ENCODE assay signal across 34 mouse cellular contexts in genomic region chr7:109741060-109741459, GRCm38 (mm10). TPM values are rescaled to one million over a fixed set of nuclear protein-coding genes. Genes with fewer than 3 reads are reported as not detected.
DNase-seq lines count a peak whose midpoint lies in the region; ATAC-seq and TF ChIP-seq lines count a peak whose summit lies in the region.
"Had no signal": no experiment of that assay in that cellular context is flagged by ENCODE, and none has a peak within 500 bp of the region (broad histone marks: within the 10 kb centered on the region; RNA-seq: fewer than 3 reads in every experiment).

No protein-coding gene starts in this region.

- peaks cover 28% of the 10 kb centered on the region for H3K36me3 ChIP-seq in lung, postnatal 0 days (ENCODE audit: insufficient read depth, low read length)
- peaks cover 18% of the 10 kb centered on the region for H3K36me3 ChIP-seq in stomach, embryonic 16.5 days (ENCODE audit: control insufficient read depth, insufficient read depth, low read length)

- no peak overlapping the region for H3K4me3 ChIP-seq in lung, postnatal 0 days (ENCODE audit: low read depth, low read length)
- no peak overlapping the region for H3K4me3 ChIP-seq in stomach, embryonic 16.5 days (replicated peaks; ENCODE audit: low read length)
- H3K4me3 ChIP-seq: erythroblast, embryonic 14.5 days; heart, adult 2 months; heart, embryonic 13.5 days; intestine, embryonic 15.5 days; limb, embryonic 10.5 days; limb, embryonic 15.5 days; liver, embryonic 15.5 days; midbrain, embryonic 10.5 days; midbrain, embryonic 15.5 days had no signal

- H3K9ac ChIP-seq in lung, postnatal 0 days (replicated peaks; ENCODE audit: low read depth), result no peak overlapping the region
- H3K9ac ChIP-seq in stomach, embryonic 16.5 days (ENCODE audit: low read length), result no peak overlapping the region
- H3K9ac ChIP-seq: forebrain, postnatal 0 days; heart, embryonic 13.5 days; hindbrain, embryonic 14.5 days; intestine, embryonic 15.5 days; limb, embryonic 15.5 days; liver, embryonic 15.5 days; midbrain, embryonic 15.5 days had no signal

- no peak overlapping the region for H3K4me2 ChIP-seq in lung, postnatal 0 days (replicated peaks; ENCODE audit: low read depth, low read length)
- no peak overlapping the region for H3K4me2 ChIP-seq in stomach, embryonic 16.5 days (ENCODE audit: low read depth, low read length)
- H3K4me2 ChIP-seq: heart, embryonic 13.5 days; hindbrain, embryonic 14.5 days; intestine, embryonic 15.5 days; limb, embryonic 15.5 days; liver, embryonic 15.5 days; midbrain, embryonic 15.5 days had no signal

- H3K9me3 ChIP-seq in lung, postnatal 0 days (ENCODE audit: low read length), result no peaks in the 10 kb centered on the region
- H3K9me3 ChIP-seq in stomach, embryonic 16.5 days (replicated peaks; ENCODE audit: control insufficient read depth, low read length), result no peaks in the 10 kb centered on the region
- H3K9me3 ChIP-seq: G1E; heart, embryonic 13.5 days; intestine, embryonic 15.5 days; limb, embryonic 10.5 days; limb, embryonic 15.5 days; liver, embryonic 15.5 days; midbrain, embryonic 10.5 days; midbrain, embryonic 15.5 days had no signal

- ATAC-seq in lung, postnatal 0 days, result no peak
- ATAC-seq in stomach, embryonic 16.5 days (ENCODE audit: insufficient read depth, low FRiP score), result no peak
- ATAC-seq: forebrain, postnatal 0 days; intestine, embryonic 15.5 days; midbrain, embryonic 15.5 days had no signal

- H3K27me3 ChIP-seq in lung, postnatal 0 days (replicated peaks; ENCODE audit: insufficient read depth, low read length), result no peaks in the 10 kb centered on the region
- no peaks in the 10 kb centered on the region for H3K27me3 ChIP-seq in stomach, embryonic 16.5 days (ENCODE audit: control insufficient read depth, insufficient read depth, low read length)
- H3K27me3 ChIP-seq: heart, embryonic 13.5 days; intestine, embryonic 15.5 days; limb, embryonic 15.5 days; liver, embryonic 15.5 days; midbrain, embryonic 15.5 days had no signal

- TF ChIP-seq EP300 in lung, postnatal 0 days (IDR thresholded peaks at IDR 0.05), result no peak

- 96% methylated on average over 1 of the region's 1 CpGs for WGBS in lung, postnatal 0 days
- WGBS in stomach, embryonic 16.5 days, result 84% methylated on average over 1 of the region's 1 CpGs

- no peak for DNase-seq in lung, postnatal 0 days (ENCODE audit: low spot score)
- DNase-seq in lung, postnatal 36 days, result no peak
- peak; percentile 27 for DNase-seq in CD4-positive, CD25-positive, alpha-beta regulatory T cell, adult 2 months (ENCODE audit: low read depth, low spot score)
- DNase-seq in induced T-regulatory cell, adult 2 months (ENCODE audit: low read depth), result peak; percentile 29
- DNase-seq in T-cell, adult 2 months (ENCODE audit: low spot score), result no peak
- no peak for DNase-seq in embryo, embryonic 10.5 days (ENCODE audit: low spot score)
- DNase-seq: adrenal gland, postnatal 14 days; cerebellum, adult 11 months; cerebellum, adult 9-10 months; cerebellum, postnatal 36 days; embryo, embryonic 11 days; forebrain, postnatal 0 days; heart, adult 2 months; heart, postnatal 10 days; kidney, adult 2 months; layer of hippocampus, postnatal 36 days; lung, postnatal 10 days; right cerebral cortex, adult 18-20 months; thymus, postnatal 14 days had no signal

- no peaks in the 10 kb centered on the region; the same call in 1 of the 2 replicates for H3K4me1 ChIP-seq in lung, postnatal 0 days (ENCODE audit: insufficient read depth, low read depth, low read length)
- 0 out of 2 replicates have a peak, but pooled peaks cover 3% of the 10 kb centered on the region for H3K4me1 ChIP-seq in stomach, embryonic 16.5 days (ENCODE audit: control insufficient read depth, insufficient read depth, low read length)
- H3K4me1 ChIP-seq: heart, embryonic 13.5 days; intestine, embryonic 15.5 days; limb, embryonic 10.5 days; limb, embryonic 15.5 days; liver, embryonic 15.5 days; midbrain, embryonic 10.5 days; midbrain, embryonic 15.5 days had no signal

- TF ChIP-seq CTCF in lung, postnatal 0 days (IDR thresholded peaks at IDR 0.05), result no peak

- 0 out of 2 replicates have a peak overlapping the region, but pooled peaks have one; percentile 26 for H3K27ac ChIP-seq in lung, postnatal 0 days (ENCODE audit: low read length)
- H3K27ac ChIP-seq in stomach, embryonic 16.5 days (ENCODE audit: low read length), result peak overlapping the region; percentile 67
- H3K27ac ChIP-seq: heart, adult 2 months; heart, embryonic 13.5 days; hindbrain, embryonic 14.5 days; intestine, embryonic 15.5 days; limb, embryonic 10.5 days; limb, embryonic 15.5 days; liver, embryonic 15.5 days; midbrain, embryonic 10.5 days; midbrain, embryonic 15.5 days had no signal

RNA-seq across cellular contexts. Expression of gene Ascl3, which starts 9.5 kb away (rescaled TPM):
- 0.64 and 0.89 TPM in 2 replicates for polyA plus RNA-seq in lung, postnatal 0 days (2015; fragmentation: Nextera tagmentation; extraction: Ambion mirVana)
- polyA plus RNA-seq in stomach, embryonic 16.5 days (2015; fragmentation: Nextera tagmentation; extraction: Ambion mirVana), result 0.21 TPM in 1 of 2 replicates, not detected in the other
- polyA plus RNA-seq: embryonic facial prominence, embryonic 14.5 days; forebrain, postnatal 0 days; G1E; heart, adult 2 months; heart, embryonic 13.5 days; hindbrain, embryonic 14.5 days; intestine, embryonic 15.5 days; kidney, embryonic 16.5 days; limb, embryonic 15.5 days; liver, embryonic 15.5 days; midbrain, embryonic 10.5 days; neural tube, embryonic 11.5 days had no signal

RNA-seq across cellular contexts. Expression of gene Tmem9b, which starts 11.6 kb away (rescaled TPM):
- 109 and 117 TPM in 2 replicates for polyA plus RNA-seq in lung, postnatal 0 days (2015; fragmentation: Nextera tagmentation; extraction: Ambion mirVana)
- polyA plus RNA-seq in stomach, embryonic 16.5 days (2015; fragmentation: Nextera tagmentation; extraction: Ambion mirVana), result 78.6 and 84.0 TPM in 2 replicates

RNA-seq across cellular contexts. Expression of gene BC051019, which starts 17.4 kb away (rescaled TPM):
- polyA plus RNA-seq in lung, postnatal 0 days (2015; fragmentation: Nextera tagmentation; extraction: Ambion mirVana), result 22.7 and 24.3 TPM in 2 replicates
- 0.23 and 0.45 TPM in 2 replicates for polyA plus RNA-seq in stomach, embryonic 16.5 days (2015; fragmentation: Nextera tagmentation; extraction: Ambion mirVana)
- polyA plus RNA-seq: erythroblast, embryonic 14.5 days; forebrain, embryonic 11.5 days; G1E; limb, embryonic 10.5 days; limb, embryonic 15.5 days had no signal

RNA-seq across cellular contexts. Expression of gene Akip1, which starts 37.6 kb away (rescaled TPM):
- 48.6 and 52.5 TPM in 2 replicates for polyA plus RNA-seq in lung, postnatal 0 days (2015; fragmentation: Nextera tagmentation; extraction: Ambion mirVana)
- 42.5 and 42.7 TPM in 2 replicates for polyA plus RNA-seq in stomach, embryonic 16.5 days (2015; fragmentation: Nextera tagmentation; extraction: Ambion mirVana)

RNA-seq across cellular contexts. Expression of gene St5, which starts 37.7 kb away (rescaled TPM):
- polyA plus RNA-seq in lung, postnatal 0 days (2015; fragmentation: Nextera tagmentation; extraction: Ambion mirVana), result 58.9 and 61.8 TPM in 2 replicates
- polyA plus RNA-seq in stomach, embryonic 16.5 days (2015; fragmentation: Nextera tagmentation; extraction: Ambion mirVana), result 64.0 and 68.3 TPM in 2 replicates

Comparison
In these comparisons a context has a peak if more than half of its experiments do, and no peak if none do; other contexts are left out.
1. DNase-seq: peak in CD4-positive, CD25-positive, alpha-beta regulatory T cell, adult 2 months (single experiment) and induced T-regulatory cell, adult 2 months (single experiment); none in lung, postnatal 0 days (single experiment), lung, postnatal 36 days (single experiment), T-cell, adult 2 months (single experiment) and embryo, embryonic 10.5 days (single experiment).
2. RNA of gene BC051019, which starts 17.4 kb away (polyA plus RNA-seq): 22.7 to 24.3 TPM in lung, postnatal 0 days; 0.23 to 0.45 TPM in stomach, embryonic 16.5 days; every median in the first group is over 10 times any median in the second.